Mouse (Mus musculus) embryonic fibroblast, embryonic 13.5 days (primary cell): ENCODE measurements at regions not wholly inside any gene's neighbourhood (a gene's known extent, or its start where the extent isn't known, plus 50 kb on each side); places are given as distances from the start of the nearest gene placed in this dataset.

Source experiments
- H3K27ac ChIP-seq: 2 replicates; pipeline ENCODE4 v1.5.1; 2012; ENCODE audit warnings: low read length, control low read depth, inconsistent platforms; ENCODE audit not compliant: insufficient read depth
- H3K4me1 ChIP-seq: 2 replicates; pipeline ENCODE4 v1.6.1; 2011; ENCODE audit warnings: low read length; ENCODE audit not compliant: control insufficient read depth, insufficient read depth
- H3K4me3 ChIP-seq: 2 replicates; pipeline ENCODE4 v1.5.1; 2011; ENCODE audit warnings: mild to moderate bottlenecking, control low read depth, low read length; ENCODE audit not compliant: insufficient read depth
- CTCF ChIP-seq: IDR thresholded peaks from 2 replicates; pipeline ENCODE4 v1.5.1; 2011; ENCODE audit warnings: mild to moderate bottlenecking, control low read depth, low read length, moderate library complexity, borderline replicate concordance; ENCODE audit not compliant: insufficient read depth
- POLR2A ChIP-seq: IDR thresholded peaks from 2 replicates; pipeline ENCODE4 v1.6.1; 2011; ENCODE audit warnings: low read depth, mild to moderate bottlenecking, control low read depth, low read length, moderate library complexity

- Histone ChIP-seq H3K27ac (peak overlapping the region; percentile 66; the same call in 1 of the 2 replicates), H3K4me1 (peaks cover 18% of the 10 kb centered on the region; the same call in 1 of the 2 replicates), H3K4me3 (no peak overlapping the region)
- TF ChIP-seq CTCF = no peak
- no peak for TF ChIP-seq POLR2A
Measured at GRCm38 (mm10) chr17:45851723-45852396, 118.2 kb upstream of the 1600014C23Rik start.

GRCm38 (mm10) chr17:45850976-45851375 lies 117.3 kb upstream of the 1600014C23Rik start:
- H3K4me1 ChIP-seq = peaks cover 18% of the 10 kb centered on the region; the same call in 1 of the 2 replicates
- TF ChIP-seq POLR2A (no peak), CTCF (no peak)
- H3K27ac ChIP-seq = peak overlapping the region; percentile 53
- no peak overlapping the region for H3K4me3 ChIP-seq

GRCm38 (mm10) chr17:45850174-45850573 lies 116.5 kb upstream of the 1600014C23Rik start:
- no peak overlapping the region for H3K4me3 ChIP-seq
- H3K27ac ChIP-seq = no peak overlapping the region
- TF ChIP-seq CTCF (no peak), POLR2A (no peak)
- peaks cover 18% of the 10 kb centered on the region; the same call in 1 of the 2 replicates for H3K4me1 ChIP-seq

GRCm38 (mm10) chr17:45848605-45849004 lies 115.0 kb upstream of the 1600014C23Rik start:
- peaks cover 18% of the 10 kb centered on the region; the same call in 1 of the 2 replicates for H3K4me1 ChIP-seq
- H3K27ac ChIP-seq = no peak overlapping the region
- no peak overlapping the region for H3K4me3 ChIP-seq
- no peak for TF ChIP-seq POLR2A
- TF ChIP-seq CTCF = peak; percentile 68

- Histone ChIP-seq H3K4me1 (peaks cover 18% of the 10 kb centered on the region; the same call in 1 of the 2 replicates), H3K27ac (no peak overlapping the region), H3K4me3 (no peak overlapping the region)
- no peak for TF ChIP-seq CTCF
- TF ChIP-seq POLR2A = no peak
Measured at GRCm38 (mm10) chr17:45847701-45848378, 114.2 kb upstream of the 1600014C23Rik start.

GRCm38 (mm10) chr17:45845832-45846231 lies 112.2 kb upstream of the 1600014C23Rik start:
- H3K4me3 ChIP-seq = no peak overlapping the region
- H3K27ac ChIP-seq = no peak overlapping the region
- H3K4me1 ChIP-seq = peaks cover 3% of the 10 kb centered on the region; the same call in 1 of the 2 replicates
- TF ChIP-seq CTCF (0 out of 2 replicates have a peak, but pooled peaks have one; percentile 7), POLR2A (no peak)

GRCm38 (mm10) chr17:45836731-45837130 lies 103.1 kb upstream of the 1600014C23Rik start:
- Histone ChIP-seq H3K4me1 (no peaks in the 10 kb centered on the region), H3K27ac (no peak overlapping the region), H3K4me3 (no peak overlapping the region)
- TF ChIP-seq CTCF = no peak
- TF ChIP-seq POLR2A = no peak

- Histone ChIP-seq H3K27ac (no peak overlapping the region), H3K4me1 (no peaks in the 10 kb centered on the region)
- TF ChIP-seq CTCF (no peak), POLR2A (no peak)
Measured at GRCm38 (mm10) chr17:45836253-45836652, 102.6 kb upstream of the 1600014C23Rik start.

GRCm38 (mm10) chr17:45834518-45835071 lies 101.0 kb upstream of the 1600014C23Rik start:
- TF ChIP-seq POLR2A (no peak), CTCF (no peak)
- no peak overlapping the region for H3K27ac ChIP-seq
- no peak overlapping the region for H3K4me3 ChIP-seq
- no peaks in the 10 kb centered on the region for H3K4me1 ChIP-seq

More at GRCm38 (mm10) chr17:45836253-45836652, 102.6 kb upstream of the 1600014C23Rik start:
- no peak overlapping the region for H3K4me3 ChIP-seq
